Mouse (Mus musculus) right cerebral cortex, adult 2 months (tissue): ENCODE measurements around the gene Tvp23a.

Experiments
- DNase-seq, 2 experiments: peaks; one replicate each; pipeline ENCODE4 v3.0.0; 2021 to 2022; ENCODE audit warnings: low spot score in 2 of 2

The Tvp23a gene

DNA sequence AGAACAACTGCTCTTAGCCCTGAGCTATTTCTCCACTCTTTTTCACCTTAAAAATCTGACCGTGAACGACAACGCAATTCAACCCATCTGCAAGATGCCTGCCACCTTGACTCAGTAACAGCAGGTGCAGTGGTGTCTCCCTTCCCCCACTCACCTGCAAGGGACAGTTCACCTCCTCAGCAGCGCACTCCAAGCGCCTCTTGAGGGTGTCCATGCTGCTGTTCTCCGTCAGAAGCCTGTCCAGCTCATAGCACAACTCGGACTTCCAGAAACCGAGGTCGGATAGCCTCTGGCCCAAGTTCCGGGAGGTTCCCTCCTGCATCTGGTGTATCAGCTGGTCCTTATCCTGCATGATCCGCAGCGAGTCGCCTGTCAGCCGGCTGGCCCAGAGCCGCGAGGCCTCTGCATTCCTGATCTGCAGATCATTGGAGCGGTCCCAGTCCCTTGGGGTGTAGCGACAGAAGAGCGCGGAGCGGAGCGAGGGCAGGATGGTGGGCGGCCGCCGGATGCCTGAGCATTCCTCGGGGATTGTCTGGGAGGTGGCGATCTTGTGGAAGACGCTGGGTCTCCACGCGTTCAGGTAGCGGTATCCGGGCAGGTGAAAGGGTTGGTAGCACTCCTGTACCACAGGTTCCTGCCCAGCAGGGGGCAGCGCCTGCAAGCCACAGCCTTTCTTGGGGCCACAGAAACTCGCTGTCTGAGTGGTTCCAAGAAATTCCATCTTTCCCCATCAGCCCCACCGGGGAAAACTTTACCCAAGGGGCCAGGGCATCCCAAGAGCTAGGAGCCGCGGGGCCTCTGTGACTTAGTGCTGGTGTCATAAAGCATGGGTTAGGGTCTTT is 52.2 kb downstream of the Tvp23a start, which contains the start of gene Tekt5:
Tekt5 (minus strand) TSS at position 792 of the 842 bp plus-strand sequence.
- DNase-seq = peak; percentile 41 to 54

DNA sequence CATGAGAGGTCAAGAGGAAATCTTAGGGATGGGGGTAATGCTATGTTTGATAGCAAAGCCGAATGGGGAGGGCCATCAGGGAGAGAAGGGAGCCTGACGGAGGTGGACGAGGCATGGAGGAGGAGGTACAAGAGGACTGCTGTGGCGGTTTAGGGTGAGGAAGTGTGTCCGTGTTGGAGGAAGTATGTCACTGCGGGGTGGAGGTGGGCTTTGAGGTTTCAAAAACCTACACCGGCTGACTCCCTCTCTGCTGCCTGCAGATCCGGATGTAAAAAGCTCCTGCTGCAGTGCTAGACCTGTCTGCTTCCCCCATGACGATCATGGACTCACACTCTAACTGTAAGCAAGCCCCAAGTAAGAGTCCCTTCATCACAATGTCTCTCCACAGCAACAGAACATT is 54.6 kb downstream of the Tvp23a start:
- DNase-seq = no peak

DNA sequence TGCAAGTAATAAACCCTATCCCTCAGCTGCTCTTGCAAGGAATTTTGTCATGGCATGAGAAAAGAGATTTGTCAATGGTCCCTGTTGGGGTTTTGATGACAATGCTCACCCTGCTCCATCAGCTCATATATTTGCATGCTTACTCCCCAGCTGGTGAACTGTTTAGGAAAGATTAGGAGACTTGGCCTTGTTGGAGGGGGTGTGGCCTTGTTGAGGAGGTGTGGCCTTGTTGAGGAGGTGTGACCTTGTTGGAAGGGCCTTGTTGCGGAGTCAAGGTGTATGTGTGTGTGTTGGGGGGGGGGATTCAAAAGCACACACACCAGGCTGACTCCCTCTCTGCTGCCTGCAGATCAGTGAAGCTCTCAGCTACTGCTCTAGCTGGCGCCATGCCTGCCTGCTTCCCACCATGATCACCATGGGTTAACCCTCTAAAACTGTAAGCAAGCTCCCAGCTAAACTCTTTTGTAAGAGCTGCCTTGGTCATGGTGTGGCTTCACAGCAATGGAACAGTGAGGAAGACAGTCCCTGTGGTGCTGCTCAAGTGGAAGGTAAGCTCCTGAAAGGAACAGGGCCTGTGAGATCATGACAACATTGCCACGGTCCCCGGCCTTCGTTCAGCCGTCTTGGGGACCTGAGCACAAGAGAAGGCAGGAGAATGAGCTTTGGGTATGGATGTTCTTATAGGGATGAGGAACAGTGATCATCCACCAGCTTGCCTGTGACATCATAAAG is 58.4 kb downstream of the Tvp23a start:
- no peak for DNase-seq

DNA sequence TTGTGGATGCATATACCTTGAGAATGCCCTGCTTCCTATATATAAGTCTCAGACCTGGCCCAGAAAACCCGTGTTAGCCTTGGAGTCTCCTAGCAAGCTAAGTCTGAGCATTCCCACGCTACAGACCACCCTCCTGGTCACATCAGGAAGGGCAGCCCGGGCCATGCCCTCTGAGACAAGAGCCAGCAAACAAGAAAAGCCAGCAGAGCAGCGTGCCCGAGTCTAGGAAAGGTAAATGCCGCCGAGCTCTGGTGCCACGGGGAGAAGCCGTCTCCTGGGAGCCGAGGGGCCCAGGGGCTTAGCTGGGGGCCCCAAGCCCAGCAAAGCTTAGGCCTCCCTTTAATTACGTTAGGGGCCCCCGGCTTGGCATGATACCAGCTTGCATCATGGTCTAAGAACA is 61.9 kb downstream of the Tvp23a start:
- no peak for DNase-seq

DNA sequence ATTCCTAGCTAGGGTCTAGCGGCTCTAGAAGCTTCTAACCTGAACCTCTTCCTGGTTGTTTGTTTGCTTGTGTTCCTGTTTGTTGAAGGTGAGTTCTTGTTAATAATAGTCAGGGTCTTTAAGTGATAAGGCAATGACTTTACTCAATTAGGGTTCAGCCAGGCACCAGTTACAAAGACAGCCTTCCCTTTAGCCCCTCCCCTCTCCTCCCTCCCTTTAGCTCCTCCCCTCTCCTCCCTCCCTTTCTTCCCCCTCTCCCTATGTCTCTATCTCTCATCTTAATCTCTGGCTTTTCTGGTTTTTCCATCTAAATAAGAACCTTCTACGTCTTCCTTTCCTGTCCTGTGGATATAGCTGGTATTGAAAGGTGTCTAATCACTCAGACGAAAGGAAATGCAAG is 62.6 kb downstream of the Tvp23a start:
- DNase-seq = no peak

DNA sequence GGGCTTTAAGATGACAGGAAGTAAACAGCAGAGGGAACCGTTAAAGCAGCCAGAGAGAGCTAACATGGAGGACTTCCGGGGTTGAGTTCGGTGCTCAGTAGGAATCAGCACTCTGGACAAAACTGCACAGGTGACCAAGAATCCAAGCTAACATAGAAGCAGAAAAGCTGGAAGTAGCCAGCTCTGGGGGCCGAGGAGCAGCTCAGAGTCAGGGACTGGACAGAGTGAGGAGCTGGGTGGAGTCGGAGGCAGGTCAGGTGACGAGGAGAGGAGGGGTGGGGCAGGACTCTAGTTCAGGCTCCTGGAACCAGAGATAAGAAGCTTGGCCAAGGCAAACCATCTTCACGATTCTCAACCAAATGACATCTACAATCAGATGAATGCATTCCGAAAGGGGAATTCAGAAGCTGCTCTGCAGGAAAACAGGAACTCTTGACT is 63.1 kb downstream of the Tvp23a start:
- no peak for DNase-seq

DNA sequence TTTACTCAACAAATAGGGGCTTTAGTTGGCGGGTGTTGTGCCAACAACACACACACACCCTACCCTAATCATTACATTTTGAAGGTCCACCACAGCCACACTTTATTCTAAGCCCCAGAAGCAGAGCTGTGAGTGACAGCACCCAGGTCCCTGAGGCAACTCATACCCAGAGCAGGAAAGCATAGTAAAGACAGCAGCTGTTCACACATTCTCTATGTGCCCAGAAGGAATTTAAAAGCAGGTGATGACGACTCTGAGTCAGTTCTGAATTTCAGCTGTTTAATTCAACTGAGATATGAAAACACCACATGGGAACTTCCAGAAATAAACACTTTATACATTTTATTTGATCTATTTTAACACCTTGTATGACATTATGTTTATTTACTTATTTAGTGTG is 67.6 kb downstream of the Tvp23a start:
- DNase-seq = peak; percentile 19 to 32

DNA sequence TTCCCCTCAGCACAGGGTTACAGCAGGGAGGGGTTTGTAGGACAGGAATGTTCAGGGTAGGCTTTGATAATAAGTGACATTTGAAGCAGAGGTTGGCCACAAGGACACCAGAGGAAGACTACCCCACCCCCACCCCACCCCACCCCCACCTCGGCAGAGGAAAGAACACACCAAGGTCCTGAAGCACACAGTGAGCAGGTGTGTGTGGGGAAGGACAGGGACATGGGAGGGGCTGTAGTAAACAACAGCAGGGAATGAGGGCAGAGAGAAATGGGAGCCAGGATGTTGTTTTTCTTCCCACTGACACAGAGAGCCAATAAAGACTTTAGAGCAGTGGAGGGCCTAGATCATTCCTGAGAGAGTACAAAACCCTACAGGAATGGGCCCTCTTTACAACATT is 69.9 kb downstream of the Tvp23a start:
- no peak for DNase-seq

DNA sequence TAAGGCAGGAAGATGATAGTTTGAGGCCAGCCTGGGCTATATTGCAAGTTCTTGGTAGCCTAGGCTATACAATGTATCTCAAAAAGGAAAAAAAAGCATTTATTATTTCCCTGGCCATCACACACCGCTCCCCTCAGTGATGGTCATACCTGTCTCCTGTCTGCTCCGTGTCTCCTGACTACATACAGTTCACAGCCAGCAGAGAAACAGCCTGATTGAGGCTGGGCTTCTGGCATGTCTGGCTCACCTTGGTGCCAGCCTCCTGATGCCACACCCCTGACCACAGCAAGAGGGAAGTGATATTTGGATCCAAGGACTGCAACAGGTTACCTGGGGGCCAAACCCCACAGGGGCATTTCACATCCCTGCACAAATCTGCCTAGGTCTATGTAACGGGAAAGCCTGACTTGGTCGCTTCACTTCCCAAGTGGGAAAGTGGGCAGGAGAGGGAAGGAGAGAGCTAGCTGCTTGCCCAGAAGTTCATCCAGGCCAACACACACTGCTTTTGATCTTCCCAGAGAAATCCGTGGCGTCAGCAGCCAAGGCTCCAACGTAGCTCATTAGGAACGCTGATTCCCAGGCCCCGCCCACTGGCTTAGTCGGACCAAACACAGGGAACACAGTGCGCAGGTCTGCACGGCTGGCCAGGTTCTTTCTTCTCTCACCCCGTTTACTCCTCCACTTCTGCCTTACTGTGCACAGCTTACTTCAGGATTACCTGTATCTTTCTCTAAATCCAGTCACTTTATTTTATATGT is 72.7 kb downstream of the Tvp23a start:
- peak; percentile 33 to 41 for DNase-seq

DNA sequence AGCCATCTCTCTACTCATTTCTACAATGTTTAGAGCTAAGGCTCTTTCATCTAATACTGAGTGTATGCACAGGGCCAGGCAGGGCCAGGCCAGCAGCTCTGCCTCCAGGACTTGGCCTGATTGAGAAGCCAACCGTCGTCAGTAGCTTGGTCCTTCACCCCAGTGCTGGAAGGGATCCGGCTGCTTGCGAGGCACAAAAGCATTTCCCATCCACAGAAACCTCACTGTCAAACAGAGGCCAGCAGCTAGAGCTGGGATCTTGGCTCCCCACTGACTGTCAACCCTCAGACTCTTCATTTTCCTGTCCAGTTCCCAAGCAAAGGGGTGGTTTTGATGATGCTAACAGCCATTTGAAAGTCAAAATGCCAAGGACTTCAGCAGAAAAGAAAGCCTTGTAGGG is 74.8 kb downstream of the Tvp23a start:
- no peak for DNase-seq
